Mouse (Mus musculus) thymus, postnatal 25 days (tissue): ENCODE results near the gene Flt3l.

Source experiments
- DNase-seq: peaks from one replicate; pipeline ENCODE4 v3.0.0; 2022

The Flt3l gene

GRCm38 (mm10) chr7:45135993-45136567 is at the start of gene Flt3l, which contains the start of gene Gm45713:
Gene Flt3l, minus strand, starts transcription at chr7:45136432.
Gene Gm45713, minus strand, starts transcription at chr7:45136231.
- peak; percentile 93 for DNase-seq

- DNase-seq, result no peak
Observed at GRCm38 (mm10) chr7:45185921-45186320, 49.7 kb upstream of the Flt3l start.

- DNase-seq, result no peak
Observed at GRCm38 (mm10) chr7:45183672-45184071, 47.4 kb upstream of the Flt3l start.

- DNase-seq, result no peak
Observed at GRCm38 (mm10) chr7:45182606-45183005, 46.4 kb upstream of the Flt3l start.

GRCm38 (mm10) chr7:45182199-45182601 is 46.0 kb upstream of the Flt3l start:
- DNase-seq, result peak; percentile 86

- DNase-seq, result no peak
Observed at GRCm38 (mm10) chr7:45181540-45181939, 45.3 kb upstream of the Flt3l start.

- no peak for DNase-seq
Observed at GRCm38 (mm10) chr7:45180896-45181477, 44.8 kb upstream of the Flt3l start, which contains the start of gene Pth2. Gene Pth2, plus strand, starts transcription at chr7:45180995.

GRCm38 (mm10) chr7:45179469-45179868 is 43.2 kb upstream of the Flt3l start, which contains the start of gene Gfy:
Gene Gfy, minus strand, starts transcription at chr7:45179569.
- DNase-seq, result no peak

GRCm38 (mm10) chr7:45178550-45178949 is 42.3 kb upstream of the Flt3l start:
- no peak for DNase-seq

GRCm38 (mm10) chr7:45176356-45176755 is 40.1 kb upstream of the Flt3l start:
- no peak for DNase-seq

- no peak for DNase-seq
Observed at GRCm38 (mm10) chr7:45175929-45176328, 39.7 kb upstream of the Flt3l start.

- DNase-seq, result no peak
Observed at GRCm38 (mm10) chr7:45175398-45175797, 39.2 kb upstream of the Flt3l start.

GRCm38 (mm10) chr7:45174567-45175280 is 38.5 kb upstream of the Flt3l start:
- no peak for DNase-seq

- peak; percentile 28 for DNase-seq
Observed at GRCm38 (mm10) chr7:45173772-45174171, 37.5 kb upstream of the Flt3l start.

GRCm38 (mm10) chr7:45172974-45173373 is 36.7 kb upstream of the Flt3l start:
- peak; percentile 54 for DNase-seq

- DNase-seq, result peak; percentile 32
Observed at GRCm38 (mm10) chr7:45169495-45169894, 33.3 kb upstream of the Flt3l start.

GRCm38 (mm10) chr7:45168656-45169055 is 32.4 kb upstream of the Flt3l start:
- no peak for DNase-seq

- no peak for DNase-seq
Observed at GRCm38 (mm10) chr7:45167761-45168445, 31.7 kb upstream of the Flt3l start.

- DNase-seq, result no peak
Observed at GRCm38 (mm10) chr7:45166950-45167401, 30.7 kb upstream of the Flt3l start.

- no peak for DNase-seq
Observed at GRCm38 (mm10) chr7:45165701-45166100, 29.5 kb upstream of the Flt3l start.

GRCm38 (mm10) chr7:45164833-45165232 is 28.6 kb upstream of the Flt3l start:
- no peak for DNase-seq

GRCm38 (mm10) chr7:45163735-45164490 is 27.7 kb upstream of the Flt3l start, which contains the start of gene Slc17a7:
Gene Slc17a7, plus strand, starts transcription at chr7:45163949.
- DNase-seq, result peak; percentile 31
